Mouse (Mus musculus): ENCODE data around the gene Narfl. TPM values are rescaled to one million over a fixed set of nuclear protein-coding genes. Genes with fewer than 3 reads are reported as not detected.

The Narfl gene
- polyA plus RNA-seq, 1 experiment = 40.9 TPM

DNA sequence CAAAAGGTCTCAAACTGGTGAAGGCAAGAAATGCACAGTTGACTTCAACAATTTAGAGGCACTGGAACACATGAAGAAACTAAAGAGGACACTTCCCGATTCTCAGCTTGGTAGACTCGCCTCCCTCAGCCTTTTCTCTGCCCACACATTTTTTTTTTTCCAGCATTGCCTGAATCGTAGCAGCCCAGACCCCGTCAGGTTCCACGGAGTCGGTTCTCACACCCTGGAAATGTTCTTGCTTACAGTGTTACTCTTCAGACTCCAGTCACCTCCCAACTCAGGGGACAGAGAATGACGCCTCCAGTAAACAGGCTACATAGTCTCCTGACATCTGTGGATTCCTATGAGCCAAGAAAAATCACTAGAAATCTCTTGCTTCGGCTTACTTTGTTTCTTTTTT, 13.4 kb upstream of the Narfl start:
- TF ChIP-seq CTCF (IDR thresholded peaks at IDR 0.05; ENCODE audit: low read depth, low read length) (no peak), POLR2A (IDR thresholded peaks at IDR 0.05; ENCODE audit: borderline replicate concordance, low read depth, low read length) (no peak)
- Histone ChIP-seq H3K27ac (ENCODE audit: insufficient read depth, low read depth, low read length) (no peak overlapping the region), H3K4me3 (ENCODE audit: insufficient read depth, low read length) (no peak overlapping the region), H3K4me1 (ENCODE audit: control insufficient read depth, insufficient read depth, low read length) (peaks cover 21% of the 10 kb centered on the region)

GRCm38 (mm10) chr17:25761561-25761970, 12.0 kb upstream of the Narfl start:
- Histone ChIP-seq H3K4me1 (ENCODE audit: control insufficient read depth, insufficient read depth, low read length) (peaks cover 21% of the 10 kb centered on the region), H3K4me3 (ENCODE audit: insufficient read depth, low read length) (no peak overlapping the region), H3K27ac (ENCODE audit: insufficient read depth, low read depth, low read length) (peak overlapping the region; percentile 60)
- TF ChIP-seq POLR2A (IDR thresholded peaks at IDR 0.05; ENCODE audit: borderline replicate concordance, low read depth, low read length) (no peak), CTCF (IDR thresholded peaks at IDR 0.05; ENCODE audit: low read depth, low read length) (no peak)

DNA sequence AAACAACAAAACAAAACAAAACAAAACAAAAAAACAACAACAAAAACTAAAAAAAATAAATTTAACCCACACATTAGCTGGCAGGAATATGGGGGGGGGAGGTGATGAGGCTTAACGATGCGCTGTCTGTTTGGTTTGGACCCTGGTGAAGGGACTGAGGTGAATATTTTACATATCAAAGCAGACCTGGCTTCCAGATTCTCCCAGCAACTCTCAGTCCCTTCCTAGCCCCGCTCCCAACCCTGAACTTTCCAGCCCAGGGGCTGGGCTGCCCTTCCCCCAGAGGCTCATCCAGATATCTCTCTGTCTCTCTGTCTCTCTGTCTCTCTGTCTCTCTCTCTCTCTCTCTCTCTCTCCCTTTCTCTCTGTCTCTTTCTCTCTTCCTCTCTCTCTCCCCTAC, 11.0 kb upstream of the Narfl start:
- H3K4me1 ChIP-seq (ENCODE audit: control insufficient read depth, insufficient read depth, low read length) = peaks cover 21% of the 10 kb centered on the region
- H3K4me3 ChIP-seq (ENCODE audit: insufficient read depth, low read length) = no peak overlapping the region
- TF ChIP-seq POLR2A (IDR thresholded peaks at IDR 0.05; ENCODE audit: borderline replicate concordance, low read depth, low read length) (no peak), CTCF (IDR thresholded peaks at IDR 0.05; ENCODE audit: low read depth, low read length) (no peak)
- no peak overlapping the region for H3K27ac ChIP-seq (ENCODE audit: insufficient read depth, low read depth, low read length)

GRCm38 (mm10) chr17:25765886-25766285, 7.7 kb upstream of the Narfl start:
- H3K4me3 ChIP-seq (ENCODE audit: insufficient read depth, low read length) = no peak overlapping the region
- TF ChIP-seq POLR2A (IDR thresholded peaks at IDR 0.05; ENCODE audit: borderline replicate concordance, low read depth, low read length) (no peak), CTCF (IDR thresholded peaks at IDR 0.05; ENCODE audit: low read depth, low read length) (no peak)
- peaks cover 12% of the 10 kb centered on the region for H3K4me1 ChIP-seq (ENCODE audit: control insufficient read depth, insufficient read depth, low read length)
- H3K27ac ChIP-seq (ENCODE audit: insufficient read depth, low read depth, low read length) = no peak overlapping the region

DNA sequence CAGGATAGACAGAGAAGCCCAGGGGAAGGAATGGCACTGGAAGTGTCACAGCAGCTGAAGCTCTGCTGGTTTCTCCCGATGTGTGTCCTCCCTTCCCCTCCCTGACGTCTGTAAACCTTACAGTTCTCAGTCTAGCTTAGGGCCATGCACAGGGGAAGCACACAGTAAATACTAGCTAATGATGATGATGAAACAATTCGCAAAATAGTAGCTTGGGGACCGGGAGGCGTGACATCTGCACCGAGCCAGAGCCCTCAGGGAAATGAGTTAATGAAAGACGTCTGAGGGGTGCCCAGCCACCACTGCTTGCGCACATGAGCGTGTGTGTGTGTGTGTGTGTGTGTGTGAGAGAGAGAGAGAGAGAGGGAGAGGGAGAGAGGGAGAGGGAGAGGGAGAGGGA, 4.2 kb upstream of the Narfl start:
- no peaks in the 10 kb centered on the region for H3K4me1 ChIP-seq (ENCODE audit: control insufficient read depth, insufficient read depth, low read length)
- TF ChIP-seq POLR2A (IDR thresholded peaks at IDR 0.05; ENCODE audit: borderline replicate concordance, low read depth, low read length) (no peak), CTCF (IDR thresholded peaks at IDR 0.05; ENCODE audit: low read depth, low read length) (no peak)
- H3K27ac ChIP-seq (ENCODE audit: insufficient read depth, low read depth, low read length) = no peak overlapping the region
- no peak overlapping the region for H3K4me3 ChIP-seq (ENCODE audit: insufficient read depth, low read length)

- Histone ChIP-seq H3K4me3 (ENCODE audit: insufficient read depth, low read length) (no peak overlapping the region), H3K27ac (ENCODE audit: insufficient read depth, low read depth, low read length) (no peak overlapping the region), H3K4me1 (ENCODE audit: control insufficient read depth, insufficient read depth, low read length) (peaks cover 2% of the 10 kb centered on the region; the same call in 1 of the 2 replicates)
- TF ChIP-seq POLR2A (IDR thresholded peaks at IDR 0.05; ENCODE audit: borderline replicate concordance, low read depth, low read length) = no peak
- TF ChIP-seq CTCF (IDR thresholded peaks at IDR 0.05; ENCODE audit: low read depth, low read length) = no peak
Observed at GRCm38 (mm10) chr17:25775318-25776062, 1.9 kb downstream of the Narfl start.

- TF ChIP-seq POLR2A (IDR thresholded peaks at IDR 0.05; ENCODE audit: borderline replicate concordance, low read depth, low read length) (no peak), CTCF (IDR thresholded peaks at IDR 0.05; ENCODE audit: low read depth, low read length) (no peak)
- no peak overlapping the region for H3K27ac ChIP-seq (ENCODE audit: insufficient read depth, low read depth, low read length)
- H3K4me1 ChIP-seq (ENCODE audit: control insufficient read depth, insufficient read depth, low read length) = peaks cover 2% of the 10 kb centered on the region; the same call in 1 of the 2 replicates
- H3K4me3 ChIP-seq (ENCODE audit: insufficient read depth, low read length) = no peak overlapping the region
Observed at GRCm38 (mm10) chr17:25777948-25778347, 4.4 kb downstream of the Narfl start.

GRCm38 (mm10) chr17:25781339-25781738, 7.8 kb downstream of the Narfl start:
- H3K27ac ChIP-seq (ENCODE audit: insufficient read depth, low read depth, low read length) = no peak overlapping the region
- TF ChIP-seq CTCF (IDR thresholded peaks at IDR 0.05; ENCODE audit: low read depth, low read length) = no peak
- TF ChIP-seq POLR2A (IDR thresholded peaks at IDR 0.05; ENCODE audit: borderline replicate concordance, low read depth, low read length) = no peak
- H3K4me3 ChIP-seq (ENCODE audit: insufficient read depth, low read length) = no peak overlapping the region
- peaks cover 8% of the 10 kb centered on the region for H3K4me1 ChIP-seq (ENCODE audit: control insufficient read depth, insufficient read depth, low read length)

DNA sequence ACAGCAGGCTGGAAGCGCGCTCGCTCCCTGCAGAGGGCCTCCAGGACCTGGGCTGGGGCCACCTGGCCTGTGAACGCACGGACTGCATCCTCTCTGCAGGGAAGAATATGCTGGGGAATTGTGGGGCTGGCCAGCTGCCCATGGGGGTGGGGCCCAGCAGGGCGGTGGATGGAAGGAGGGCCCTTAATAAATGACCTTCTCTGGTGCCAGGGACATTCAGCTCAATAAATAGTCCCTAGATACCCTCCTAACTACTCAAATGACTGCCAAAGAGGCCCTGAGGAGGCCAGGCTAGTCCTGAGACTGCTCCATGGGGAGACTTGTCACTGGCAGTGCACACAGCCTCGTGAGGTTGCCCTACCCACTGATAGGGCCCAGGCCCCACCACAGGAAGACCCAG, 9.5 kb downstream of the Narfl start:
- no peak for TF ChIP-seq POLR2A (IDR thresholded peaks at IDR 0.05; ENCODE audit: borderline replicate concordance, low read depth, low read length)
- no peak for TF ChIP-seq CTCF (IDR thresholded peaks at IDR 0.05; ENCODE audit: low read depth, low read length)
- no peak overlapping the region for H3K4me3 ChIP-seq (ENCODE audit: insufficient read depth, low read length)
- H3K27ac ChIP-seq (ENCODE audit: insufficient read depth, low read depth, low read length) = no peak overlapping the region
- peaks cover 8% of the 10 kb centered on the region for H3K4me1 ChIP-seq (ENCODE audit: control insufficient read depth, insufficient read depth, low read length)

GRCm38 (mm10) chr17:25783861-25784574, 10.4 kb downstream of the Narfl start:
- H3K4me3 ChIP-seq (ENCODE audit: insufficient read depth, low read length) = peak overlapping the region; percentile 68
- no peak overlapping the region for H3K27ac ChIP-seq (ENCODE audit: insufficient read depth, low read depth, low read length)
- TF ChIP-seq CTCF (IDR thresholded peaks at IDR 0.05; ENCODE audit: low read depth, low read length) (no peak), POLR2A (IDR thresholded peaks at IDR 0.05; ENCODE audit: borderline replicate concordance, low read depth, low read length) (no peak)

More at GRCm38 (mm10) chr17:25783861-25784574, 10.4 kb downstream of the Narfl start:
- peaks cover 8% of the 10 kb centered on the region for H3K4me1 ChIP-seq (ENCODE audit: control insufficient read depth, insufficient read depth, low read length)
